Mouse (Mus musculus) liver, embryonic 15.5 days (tissue): ENCODE measurements around the gene Zmym6. TPM values are rescaled to one million over a fixed set of nuclear protein-coding genes. Genes with fewer than 3 reads are reported as not detected.

Experiments used
- ATAC-seq: fragments of 200-750 bp; cut with Nextera tagmentation; 2 replicates; pipeline ENCODE4 v1.8.0; 2017; ENCODE audit warnings: moderate number of reproducible peaks, mild to moderate bottlenecking, moderate library complexity; ENCODE audit not compliant: insufficient read depth
- H3K27ac ChIP-seq: fragments of 300-500 bp; sonication (generic); replicated peaks from 2 replicates; pipeline ENCODE4 v1.5.1; 2015; ENCODE audit warnings: mild to moderate bottlenecking, inconsistent platforms
- H3K27me3 ChIP-seq: fragments of 300-500 bp; sonication (generic); 2 replicates; pipeline ENCODE4 v1.6.1; 2015; ENCODE audit warnings: mild to moderate bottlenecking, inconsistent platforms
- H3K36me3 ChIP-seq: fragments of 300-500 bp; sonication (generic); replicated peaks from 2 replicates; pipeline ENCODE4 v1.6.1; 2015; ENCODE audit warnings: moderate library complexity, mild to moderate bottlenecking, inconsistent platforms
- H3K4me1 ChIP-seq: fragments of 300-500 bp; sonication (generic); replicated peaks from 2 replicates; pipeline ENCODE4 v1.6.1; 2015; ENCODE audit warnings: inconsistent platforms
- H3K4me2 ChIP-seq: fragments of 300-500 bp; sonication (generic); 2 replicates; pipeline ENCODE4 v1.6.1; 2015; ENCODE audit warnings: moderate library complexity, mild to moderate bottlenecking, inconsistent platforms
- H3K4me3 ChIP-seq: fragments of 300-500 bp; sonication (generic); replicated peaks from 2 replicates; pipeline ENCODE4 v1.5.1; 2015; ENCODE audit warnings: mild to moderate bottlenecking, inconsistent platforms
- H3K9ac ChIP-seq: fragments of 300-500 bp; sonication (generic); 2 replicates; pipeline ENCODE4 v1.6.1; 2015; ENCODE audit warnings: moderate library complexity, mild to moderate bottlenecking, inconsistent platforms
- H3K9me3 ChIP-seq: fragments of 300-500 bp; sonication (generic); replicated peaks from 2 replicates; pipeline ENCODE4 v1.6.1; 2016; ENCODE audit warnings: inconsistent platforms
- WGBS: fragments of 180-500 bp; shearing (Covaris S2); methylation state at CpG from one replicate; pipeline ENCODE4 v1.1.7; 2015; ENCODE audit warnings: mixed read lengths; ENCODE audit not compliant: insufficient replicate concordance; 5-methylcytosine and 5-hydroxymethylcytosine counted together
- polyA plus RNA-seq: library from polyadenylated mRNA; unstranded; fragments of >200 nt; fragmentation: Nextera tagmentation; extraction: Ambion mirVana; gene quantifications from 2 replicates; pipeline ENCODE4 v1.2.1, GENCODE M21; 2015

The Zmym6 gene
- polyA plus RNA-seq, 1 experiment from 2014 or later: 2.8 TPM

DNA sequence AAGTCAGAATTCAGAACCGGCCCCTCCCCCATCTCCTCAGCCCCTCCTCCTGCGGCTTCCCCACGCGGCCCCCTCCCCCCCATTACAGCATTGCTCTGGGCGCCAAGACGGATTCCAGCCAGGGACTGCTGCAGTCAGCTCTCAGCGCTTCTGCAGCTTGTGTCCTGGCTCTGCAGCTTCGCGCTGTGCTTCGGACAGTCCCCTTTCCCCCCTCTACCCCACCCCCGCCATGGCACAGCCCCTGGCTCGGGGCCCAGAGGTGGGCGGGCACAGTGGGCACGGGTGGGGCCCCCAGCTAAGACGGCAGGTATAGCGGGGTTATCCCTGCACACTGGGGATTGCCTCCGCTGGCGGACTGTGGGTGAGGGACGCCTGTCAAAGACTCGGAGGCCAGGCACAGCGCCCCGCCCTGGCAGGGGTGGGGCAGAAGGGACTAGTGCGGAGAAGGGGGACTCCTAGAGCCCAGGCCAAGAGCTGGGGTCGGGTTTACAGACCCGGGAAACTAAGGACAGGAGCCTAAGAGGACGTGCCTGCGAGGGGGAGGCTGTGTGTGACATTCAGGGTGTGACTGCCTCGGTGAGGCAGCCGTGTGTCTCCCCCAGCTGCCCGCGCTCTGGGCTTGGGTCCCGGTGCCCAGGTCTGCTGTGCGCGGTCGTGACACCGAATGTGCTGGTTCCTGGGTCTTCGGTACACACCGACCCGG lies 91.2 kb downstream of the Zmym6 start:
- Histone ChIP-seq H3K27me3 (peaks cover 82% of the 10 kb centered on the region), H3K27ac (no peak overlapping the region), H3K4me2 (peak overlapping the region; percentile 67), H3K36me3 (no peaks in the 10 kb centered on the region), H3K9ac (no peak overlapping the region), H3K4me3 (peak overlapping the region; percentile 57), H3K4me1 (0 out of 2 replicates have a peak, but pooled peaks cover 5% of the 10 kb centered on the region), H3K9me3 (no peaks in the 10 kb centered on the region)
- ATAC-seq: peak; percentile 33; the same call in 1 of the 2 replicates
- 1% methylated on average over 39 of the region's 39 CpGs for WGBS

GRCm38 (mm10) chr4:127168914-127169345 lies 91.7 kb downstream of the Zmym6 start, which contains the start of gene Dlgap3:
Dlgap3 (plus strand) TSS chr4:127169204.
- Histone ChIP-seq H3K4me3 (peak within 1 kb of the TSS; percentile 57), H3K9me3 (no peaks in the 10 kb centered on the region), H3K36me3 (no peaks in the 10 kb centered on the region), H3K27me3 (peaks cover 87% of the 10 kb centered on the region), H3K4me2 (peak within 1 kb of the TSS; percentile 67), H3K4me1 (0 out of 2 replicates have a peak, but pooled peaks cover 5% of the 10 kb centered on the region), H3K9ac (peak within 1 kb of the TSS; percentile 15; the same call in 1 of the 2 replicates), H3K27ac (no peak within 1 kb of the TSS)
- peak; percentile 58 for ATAC-seq
- under 1% methylated on average over 66 of the region's 67 CpGs for WGBS

DNA sequence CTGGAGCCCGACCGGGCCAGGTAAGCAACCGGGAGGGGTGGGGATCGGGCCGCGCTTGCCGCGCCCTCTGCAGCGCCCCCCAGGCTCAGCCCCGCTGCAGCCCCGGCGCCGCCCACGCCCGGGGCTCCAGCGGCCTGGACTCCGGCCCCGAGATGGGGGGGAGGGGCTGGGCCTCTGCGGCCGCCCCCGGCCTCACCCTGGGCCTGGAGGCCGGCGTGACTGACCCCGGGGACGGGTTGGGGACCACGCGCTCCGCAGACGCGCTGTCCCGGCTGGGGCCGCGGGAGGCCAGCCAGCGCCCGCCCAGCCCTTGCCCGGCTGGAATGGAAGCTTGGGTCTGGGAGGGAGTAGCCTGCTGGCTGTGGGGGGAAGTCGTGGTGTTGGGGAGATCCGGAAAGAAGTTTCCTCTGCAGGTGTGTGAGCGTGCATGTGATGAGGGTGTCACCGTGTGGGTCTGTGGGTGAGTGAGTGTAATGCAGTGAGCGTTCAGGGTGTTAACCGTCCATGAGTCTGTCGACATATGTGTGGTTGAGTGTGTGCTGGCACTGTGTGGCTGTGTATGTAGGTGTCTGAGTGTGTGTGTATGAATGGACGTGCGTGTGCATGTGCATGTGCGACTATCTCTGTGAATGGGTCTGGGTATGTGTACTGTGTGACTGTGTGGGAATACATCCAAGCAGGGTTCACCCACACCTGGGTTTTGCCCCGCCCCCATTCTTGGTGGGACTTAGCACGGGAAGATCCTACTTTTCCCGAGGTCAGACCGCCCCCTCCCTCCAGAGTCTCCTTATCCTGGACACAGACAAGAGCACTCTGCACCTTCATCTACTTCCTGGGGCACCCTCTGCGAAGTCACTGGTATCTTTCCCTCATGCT lies 92.4 kb downstream of the Zmym6 start:
- Histone ChIP-seq H3K36me3 (no peaks in the 10 kb centered on the region), H3K27ac (no peak overlapping the region), H3K4me1 (0 out of 2 replicates have a peak, but pooled peaks cover 5% of the 10 kb centered on the region), H3K27me3 (peaks cover 85% of the 10 kb centered on the region), H3K4me2 (peak overlapping the region; percentile 67), H3K9ac (peak overlapping the region; percentile 15; the same call in 1 of the 2 replicates), H3K4me3 (peak overlapping the region; percentile 57), H3K9me3 (no peaks in the 10 kb centered on the region)
- ATAC-seq: peak; percentile 68
- 3% methylated on average over 48 of the region's 51 CpGs for WGBS

DNA sequence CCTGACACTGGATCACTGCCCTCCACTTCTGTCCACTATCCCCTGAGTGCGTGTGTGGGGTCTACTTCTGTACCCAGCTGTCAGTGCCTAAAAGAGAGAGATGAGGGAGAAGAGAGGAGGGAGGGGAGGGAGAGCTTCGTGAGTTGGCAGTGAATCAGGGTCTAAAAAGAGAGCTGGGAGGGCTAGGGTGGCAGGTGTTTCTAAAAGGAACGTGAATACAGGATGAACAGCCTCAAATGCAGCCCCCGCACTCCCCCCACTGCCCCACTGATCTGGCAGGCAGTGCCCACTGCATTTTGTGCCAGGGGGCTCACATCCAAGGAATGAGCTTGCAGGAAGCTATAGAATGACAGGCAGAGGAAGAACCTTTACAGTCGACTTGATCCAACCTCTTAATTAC lies 93.7 kb downstream of the Zmym6 start:
- no peak for ATAC-seq
- no peaks in the 10 kb centered on the region for H3K36me3 ChIP-seq
- no peaks in the 10 kb centered on the region for H3K9me3 ChIP-seq
- H3K4me3 ChIP-seq: no peak overlapping the region
- 36% methylated on average over 5 of the region's 5 CpGs for WGBS
- H3K27ac ChIP-seq: no peak overlapping the region
- 0 out of 2 replicates have a peak, but pooled peaks cover 5% of the 10 kb centered on the region for H3K4me1 ChIP-seq
- H3K27me3 ChIP-seq: peaks cover 76% of the 10 kb centered on the region
- H3K9ac ChIP-seq: no peak overlapping the region
- H3K4me2 ChIP-seq: no peak overlapping the region

GRCm38 (mm10) chr4:127171341-127171905 lies 94.2 kb downstream of the Zmym6 start:
- H3K9ac ChIP-seq: no peak overlapping the region
- 31% methylated on average over 4 of the region's 4 CpGs for WGBS
- H3K4me1 ChIP-seq: 0 out of 2 replicates have a peak, but pooled peaks cover 5% of the 10 kb centered on the region
- H3K9me3 ChIP-seq: no peaks in the 10 kb centered on the region
- H3K4me2 ChIP-seq: no peak overlapping the region
- no peak for ATAC-seq
- H3K36me3 ChIP-seq: no peaks in the 10 kb centered on the region
- H3K27ac ChIP-seq: no peak overlapping the region
- H3K4me3 ChIP-seq: no peak overlapping the region
- peaks cover 70% of the 10 kb centered on the region for H3K27me3 ChIP-seq

GRCm38 (mm10) chr4:127172119-127172518 lies 94.9 kb downstream of the Zmym6 start:
- H3K27me3 ChIP-seq: peaks cover 63% of the 10 kb centered on the region
- H3K36me3 ChIP-seq: no peaks in the 10 kb centered on the region
- H3K4me2 ChIP-seq: no peak overlapping the region
- no peak for ATAC-seq
- WGBS: 23% methylated on average over 7 of the region's 7 CpGs
- no peak overlapping the region for H3K9ac ChIP-seq
- no peak overlapping the region for H3K27ac ChIP-seq
- H3K9me3 ChIP-seq: no peaks in the 10 kb centered on the region
- H3K4me1 ChIP-seq: 0 out of 2 replicates have a peak, but pooled peaks cover 5% of the 10 kb centered on the region
- no peak overlapping the region for H3K4me3 ChIP-seq

GRCm38 (mm10) chr4:127172614-127173013 lies 95.4 kb downstream of the Zmym6 start:
- H3K9ac ChIP-seq: no peak overlapping the region
- 49% methylated on average over 4 of the region's 4 CpGs for WGBS
- H3K4me2 ChIP-seq: no peak overlapping the region
- 0 out of 2 replicates have a peak, but pooled peaks cover 5% of the 10 kb centered on the region for H3K4me1 ChIP-seq
- H3K36me3 ChIP-seq: no peaks in the 10 kb centered on the region
- ATAC-seq: no peak
- no peak overlapping the region for H3K27ac ChIP-seq
- peaks cover 58% of the 10 kb centered on the region for H3K27me3 ChIP-seq
- H3K9me3 ChIP-seq: no peaks in the 10 kb centered on the region
- no peak overlapping the region for H3K4me3 ChIP-seq

- Histone ChIP-seq H3K4me2 (no peak overlapping the region), H3K9ac (no peak overlapping the region), H3K4me1 (0 out of 2 replicates have a peak, but pooled peaks cover 1% of the 10 kb centered on the region), H3K9me3 (no peaks in the 10 kb centered on the region), H3K36me3 (no peaks in the 10 kb centered on the region), H3K27ac (no peak overlapping the region), H3K4me3 (no peak overlapping the region), H3K27me3 (peaks cover 51% of the 10 kb centered on the region)
- ATAC-seq: no peak
- WGBS: 1% methylated on average over 8 of the region's 8 CpGs
These were observed 96.3 kb downstream of the Zmym6 start for GRCm38 (mm10) chr4:127173461-127173860.

Other genes starting within 250 kb of the Zmym6 start
- gene Zmym4, start 109.2 kb upstream of the Zmym6 start, polyA plus RNA-seq: 2.6 and 3.2 TPM in 2 replicates
- gene Sfpq, start 56.1 kb upstream of the Zmym6 start, polyA plus RNA-seq: 25.3 and 25.5 TPM in 2 replicates
- gene Zmym1, start 16.2 kb upstream of the Zmym6 start, polyA plus RNA-seq: 7.6 and 7.9 TPM in 2 replicates
- gene Tmem35b, start 46.3 kb downstream of the Zmym6 start, polyA plus RNA-seq: 8.0 and 8.3 TPM in 2 replicates
- gene Dlgap3, start 91.8 kb downstream of the Zmym6 start, polyA plus RNA-seq: 0.20 and 0.40 TPM in 2 replicates
- 26.2 and 27.1 TPM in 2 replicates for gene Smim12, start 166.4 kb downstream of the Zmym6 start, polyA plus RNA-seq
- gene Gja4, start 236.7 kb downstream of the Zmym6 start, polyA plus RNA-seq: 2.2 and 2.5 TPM in 2 replicates